Mouse (Mus musculus) Patski (cell line): ENCODE measurements around the gene Vmn1r209. TPM values are rescaled to one million over a fixed set of nuclear protein-coding genes. Genes with fewer than 3 reads are reported as not detected.
"Not testable (repeated sequence)": the region's sequence is repeated elsewhere in the genome, so short reads cannot be mapped to it uniquely, and the experiment has no call there.

Source experiments
- ATAC-seq: fragments of 100-300 bp; one replicate; pipeline ENCODE4 v1.8.0; 2021
- CTCF ChIA-PET: fragments of 350-600 bp; sonication (Branson Sonifier 250); formaldehyde crosslinking; loops from one replicate; lab custom pipeline; 2022; ENCODE audit warnings: inconsistent platforms; lab: Charles Lee
- POLR2A ChIA-PET: fragments of 350-600 bp; sonication (Branson Sonifier 250); formaldehyde crosslinking; loops from one replicate; lab custom pipeline; 2022; ENCODE audit warnings: antibody characterized with exemption, inconsistent platforms; lab: Charles Lee
- DNase-seq: peaks from one replicate; pipeline ENCODE4 v3.0.0-alpha.2; 2011; ENCODE audit warnings: low read depth, low spot score
- H3K27me3 ChIP-seq: fragments of 371-371 bp; one replicate; pipeline ENCODE4 v1.5.1; 2021
- CTCF ChIP-seq: fragments of 100-300 bp; IDR thresholded peaks from one replicate; pipeline ENCODE4 v1.5.1; 2021
- in situ Hi-C: fragments of 300-500 bp; cut with MboI; formaldehyde crosslinking; loops from 3 replicates; pipeline ENCODE4 v1.11.1; 2018; ENCODE audit warnings: low pct_unique_long_range_greater_than_20kb, mixed read lengths
- polyA plus RNA-seq: library from polyadenylated mRNA; unstranded; gene quantifications from one replicate; pipeline ENCODE4 v1.2.3, GENCODE M21; 2021

Gene Vmn1r209
- polyA plus RNA-seq, result not detected

DNA sequence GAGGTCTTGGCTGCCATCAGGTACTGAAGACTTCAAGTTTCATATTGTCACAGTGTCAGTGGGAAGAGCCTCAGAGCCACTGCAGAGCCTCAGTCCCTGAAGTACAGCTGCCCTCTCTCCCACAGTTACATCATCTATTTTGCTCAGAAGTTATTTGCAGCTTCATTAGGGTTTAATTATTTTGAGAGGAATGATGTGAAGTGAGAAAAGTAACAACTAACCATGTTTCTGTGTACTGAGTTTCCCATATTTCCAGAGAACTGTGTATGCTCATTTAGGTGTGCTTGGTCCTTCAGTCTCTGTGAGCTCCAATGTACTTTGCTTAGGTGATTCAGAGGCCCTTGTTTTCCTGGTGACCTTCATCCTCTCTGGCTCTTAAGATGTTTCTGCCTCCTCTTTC, at the start of gene Vmn1r209:
Gene Vmn1r209 (minus strand): TSS at position 101 of the 400 bp plus-strand sequence.
- ATAC-seq, in situ Hi-C loops, DNase-seq, POLR2A ChIA-PET, H3K27me3 ChIP-seq, CTCF ChIA-PET: not testable (repeated sequence)

- no peak for DNase-seq
- POLR2A ChIA-PET, result no interaction called here
- in situ Hi-C loops, result no loop called here
- H3K27me3 ChIP-seq, result no peaks in the 10 kb centered on the region
- no peak for TF ChIP-seq CTCF
- CTCF ChIA-PET, result no interaction called here
- ATAC-seq, result no peak
These were observed 48.0 kb upstream of the Vmn1r209 start, which contains the start of gene Vmn1r211 for GRCm38 (mm10) chr13:22857461-22857860. TSS of gene Vmn1r211 (minus strand) at chr13:22857561.

GRCm38 (mm10) chr13:22854760-22855159, 45.3 kb upstream of the Vmn1r209 start:
- POLR2A ChIA-PET, result no interaction called here
- CTCF ChIA-PET, result no interaction called here
- no peak for ATAC-seq
- no peaks in the 10 kb centered on the region for H3K27me3 ChIP-seq
- TF ChIP-seq CTCF, result no peak
- DNase-seq, result no peak
- in situ Hi-C loops, result no loop called here

GRCm38 (mm10) chr13:22846798-22847197, 37.3 kb upstream of the Vmn1r209 start:
- ChIA-PET POLR2A (no interaction called here), CTCF (no interaction called here)
- H3K27me3 ChIP-seq, result no peaks in the 10 kb centered on the region
- DNase-seq (no peak), ATAC-seq (no peak)
- in situ Hi-C loops, result loop anchor here (25.0 kb wide), 2 partner anchors 109 to 566 kb away; partner anchors contain the start of genes Abt1 and Vmn1r207-ps
- TF ChIP-seq CTCF, result no peak

DNA sequence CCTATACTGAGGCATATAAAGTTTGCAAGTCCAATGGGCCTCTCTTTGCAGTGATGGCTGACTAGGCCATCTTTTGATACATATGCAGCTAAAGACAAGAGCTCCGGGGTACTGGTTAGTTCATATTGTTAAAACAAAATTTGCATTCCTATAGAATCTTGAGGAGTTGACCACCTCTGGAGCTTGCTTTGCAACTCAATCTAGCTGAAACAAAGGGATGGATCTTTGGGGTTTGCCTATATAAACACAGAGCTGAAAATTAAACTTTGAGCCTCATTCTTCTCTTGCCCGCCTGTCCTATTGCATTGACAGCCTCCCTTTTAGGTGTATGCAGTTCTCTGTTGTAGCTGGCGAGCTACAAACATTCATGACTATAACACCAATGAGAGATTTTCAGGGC, 34.8 kb upstream of the Vmn1r209 start:
- POLR2A ChIA-PET, ATAC-seq, DNase-seq, CTCF ChIA-PET, H3K27me3 ChIP-seq: not testable (repeated sequence)
- in situ Hi-C loops, result loop anchor here (25.0 kb wide), 2 partner anchors 107 to 568 kb away; partner anchors contain the start of genes Abt1 and Vmn1r207-ps

DNA sequence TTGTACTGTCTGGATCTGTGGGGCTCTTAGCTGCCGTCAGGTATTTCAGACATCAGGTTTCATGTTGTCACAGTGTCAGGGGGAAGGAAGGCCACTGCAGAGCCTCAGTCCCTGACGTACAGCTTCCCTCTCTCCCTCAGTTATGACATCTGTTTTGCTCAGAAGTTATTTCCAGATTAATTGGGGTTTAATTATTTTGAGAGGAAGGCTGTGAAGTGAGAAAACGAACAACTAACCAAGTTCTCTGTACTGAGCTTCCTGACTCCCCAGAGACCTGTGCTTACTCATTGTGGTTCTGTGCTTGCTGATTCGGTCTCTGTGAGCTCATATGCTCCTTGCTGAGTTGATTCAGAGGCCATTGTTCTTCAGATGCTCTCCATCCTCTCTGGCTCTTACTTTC, 21.8 kb upstream of the Vmn1r209 start, which contains the start of gene Vmn1r210:
Gene Vmn1r210 (minus strand): TSS at position 101 of the 400 bp plus-strand sequence.
- DNase-seq, result no peak
- TF ChIP-seq CTCF, result no peak
- ATAC-seq, result no peak
- no peaks in the 10 kb centered on the region for H3K27me3 ChIP-seq
- ChIA-PET POLR2A (no interaction called here), CTCF (no interaction called here)
- in situ Hi-C loops, result loop anchor here (25.0 kb wide), 2 partner anchors 94 to 581 kb away; partner anchors contain the start of genes Abt1 and Vmn1r207-ps

DNA sequence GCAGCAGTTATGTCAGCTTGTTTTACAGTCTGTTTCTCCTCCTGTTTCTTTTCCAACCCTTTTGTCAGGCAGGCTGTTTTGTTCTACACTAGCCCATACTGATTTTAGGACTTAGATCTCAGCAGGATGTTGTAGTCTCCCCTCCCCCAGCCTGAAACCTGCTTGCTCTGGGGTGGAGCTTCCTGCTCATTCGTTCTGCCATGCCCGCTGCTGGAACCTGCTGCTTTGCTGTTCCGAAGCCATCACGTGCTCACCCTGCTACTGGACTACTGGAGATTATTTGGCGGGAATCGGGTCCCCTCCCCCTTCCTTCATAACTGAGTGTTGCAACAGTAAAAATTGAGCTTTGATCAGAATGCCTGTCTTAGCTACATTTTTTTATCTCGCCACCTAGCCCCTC, 19.9 kb upstream of the Vmn1r209 start:
- H3K27me3 ChIP-seq, ATAC-seq, CTCF ChIA-PET, POLR2A ChIA-PET, DNase-seq: not testable (repeated sequence)
- in situ Hi-C loops, result loop anchor here (25.0 kb wide), 2 partner anchors 92 to 583 kb away; partner anchors contain the start of genes Abt1 and Vmn1r207-ps

DNA sequence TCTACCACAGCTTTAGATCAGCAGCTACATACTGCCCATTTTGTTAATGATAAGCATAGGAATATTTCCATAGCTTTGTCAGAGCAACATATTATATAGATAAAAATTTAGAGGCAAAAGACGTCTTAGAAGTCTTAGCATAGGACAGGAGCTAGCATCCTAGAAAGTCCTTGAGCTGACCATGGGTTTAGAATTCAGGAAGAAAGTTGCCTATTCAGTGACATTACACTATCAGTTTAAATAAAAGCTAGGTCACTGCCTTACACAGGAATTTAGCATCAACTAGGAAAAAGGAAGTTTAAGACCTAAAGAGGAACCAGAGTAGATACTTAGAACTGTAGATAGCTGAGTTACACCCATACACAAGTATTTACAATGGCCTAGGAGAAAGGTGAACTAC, 12.1 kb upstream of the Vmn1r209 start:
- POLR2A ChIA-PET, ATAC-seq, H3K27me3 ChIP-seq, DNase-seq, CTCF ChIA-PET, in situ Hi-C loops: not testable (repeated sequence)

- H3K27me3 ChIP-seq, CTCF ChIA-PET, DNase-seq, POLR2A ChIA-PET, in situ Hi-C loops, ATAC-seq: not testable (repeated sequence)
These were observed 21.4 kb downstream of the Vmn1r209 start for GRCm38 (mm10) chr13:22788096-22788495.

- H3K27me3 ChIP-seq, CTCF ChIA-PET, POLR2A ChIA-PET, ATAC-seq, in situ Hi-C loops, DNase-seq: not testable (repeated sequence)
These were observed 25.3 kb downstream of the Vmn1r209 start for GRCm38 (mm10) chr13:22784159-22784558.

- CTCF ChIA-PET, DNase-seq, POLR2A ChIA-PET, in situ Hi-C loops, H3K27me3 ChIP-seq, ATAC-seq: not testable (repeated sequence)
These were observed 32.2 kb downstream of the Vmn1r209 start, which contains the start of gene Vmn1r208 for GRCm38 (mm10) chr13:22777300-22777699. TSS of gene Vmn1r208 (minus strand) at chr13:22777400.

GRCm38 (mm10) chr13:22771592-22771991, 37.9 kb downstream of the Vmn1r209 start:
- CTCF ChIA-PET, H3K27me3 ChIP-seq, POLR2A ChIA-PET, in situ Hi-C loops, DNase-seq, ATAC-seq: not testable (repeated sequence)

Other genes with a start within 250 kb of the Vmn1r209 start
- gene Vmn1r205, start 216.7 kb downstream of the Vmn1r209 start, polyA plus RNA-seq, result not detected
- not detected for gene Vmn1r206, start 185.4 kb downstream of the Vmn1r209 start, polyA plus RNA-seq
- not detected for gene Vmn1r207-ps, start 80.1 kb downstream of the Vmn1r209 start, polyA plus RNA-seq
- gene Vmn1r208, start 32.3 kb downstream of the Vmn1r209 start, polyA plus RNA-seq, result not detected
- not detected for gene Vmn1r210, start 21.7 kb upstream of the Vmn1r209 start, polyA plus RNA-seq
- not detected for gene Vmn1r211, start 47.9 kb upstream of the Vmn1r209 start, polyA plus RNA-seq
- gene Vmn1r212, start 74.5 kb upstream of the Vmn1r209 start, polyA plus RNA-seq, result not detected
- not detected for gene Vmn1r213, start 198.0 kb upstream of the Vmn1r209 start, polyA plus RNA-seq
- not detected for gene Vmn1r214, start 220.7 kb upstream of the Vmn1r209 start, polyA plus RNA-seq